Mouse (Mus musculus): ENCODE measurements around the gene Gyg.

GRCm38 (mm10) chr3:20082161-20082560, 73.0 kb downstream of the Gyg start:
- TF ChIP-seq ZNF384 (IDR thresholded peaks at IDR 0.05; ENCODE audit: low read depth, low read length), result no peak
- TF ChIP-seq MAFK (IDR thresholded peaks at IDR 0.05; ENCODE audit: insufficient read depth, low read depth, low read length), result no peak
- no peak for TF ChIP-seq HCFC1 (IDR thresholded peaks at IDR 0.05; ENCODE audit: borderline replicate concordance, insufficient read depth, low read length)
- no peak for TF ChIP-seq CHD2 (IDR thresholded peaks at IDR 0.05; ENCODE audit: low read depth, low read length)
